Mouse (Mus musculus) hindbrain, embryonic 15.5 days (tissue): ENCODE data around the gene Pard3. TPM values are rescaled to one million over a fixed set of nuclear protein-coding genes. Genes with fewer than 3 reads are reported as not detected.

Source experiments
- ATAC-seq: fragments of 200-750 bp; cut with Nextera tagmentation; 2 replicates; pipeline ENCODE4 v1.8.0; 2017; ENCODE audit warnings: low read depth, moderate number of reproducible peaks, moderate TSS enrichment; ENCODE audit not compliant: low FRiP score
- H3K27ac ChIP-seq: fragments of 300-500 bp; sonication (generic); replicated peaks from 2 replicates; pipeline ENCODE4 v1.5.1; 2015; ENCODE audit warnings: mild to moderate bottlenecking, inconsistent platforms
- H3K27me3 ChIP-seq: fragments of 300-500 bp; sonication (generic); 2 replicates; pipeline ENCODE4 v1.6.1; 2015; ENCODE audit warnings: control low read depth, inconsistent platforms
- H3K36me3 ChIP-seq: fragments of 300-500 bp; sonication (generic); 2 replicates; pipeline ENCODE4 v1.6.1; 2015; ENCODE audit warnings: control low read depth, inconsistent platforms
- H3K4me1 ChIP-seq: fragments of 300-500 bp; sonication (generic); replicated peaks from 2 replicates; pipeline ENCODE4 v1.6.1; 2015; ENCODE audit warnings: control low read depth, inconsistent platforms
- H3K4me2 ChIP-seq: fragments of 300-500 bp; sonication (generic); 2 replicates; pipeline ENCODE4 v1.6.1; 2015; ENCODE audit warnings: moderate library complexity, mild to moderate bottlenecking, inconsistent platforms
- H3K4me3 ChIP-seq: fragments of 300-500 bp; sonication (generic); 2 replicates; pipeline ENCODE4 v1.5.1; 2015; ENCODE audit warnings: mild to moderate bottlenecking, inconsistent platforms
- H3K9ac ChIP-seq: fragments of 300-500 bp; sonication (generic); 2 replicates; pipeline ENCODE4 v1.6.1; 2015; ENCODE audit warnings: inconsistent platforms
- H3K9me3 ChIP-seq: fragments of 300-500 bp; sonication (generic); 2 replicates; pipeline ENCODE4 v1.6.1; 2016; ENCODE audit warnings: control low read depth, inconsistent platforms
- WGBS: fragments of 180-500 bp; shearing (Covaris S2); methylation state at CpG from one replicate; pipeline ENCODE4 v1.1.7; 2015; 5-methylcytosine and 5-hydroxymethylcytosine counted together
- polyA plus RNA-seq: library from polyadenylated mRNA; unstranded; fragments of >200 nt; fragmentation: Nextera tagmentation; extraction: Ambion mirVana; gene quantifications from 2 replicates; pipeline ENCODE4 v1.2.1, GENCODE M21; 2015

The Pard3 gene
- polyA plus RNA-seq, 1 experiment from 2014 or later = 18.2 TPM

GRCm38 (mm10) chr8:127570527-127570926, 506.8 kb downstream of the Pard3 start:
- H3K9ac ChIP-seq = no peak overlapping the region
- H3K4me1 ChIP-seq = no peaks in the 10 kb centered on the region; the same call in 1 of the 2 replicates
- H3K9me3 ChIP-seq = no peaks in the 10 kb centered on the region
- H3K27me3 ChIP-seq = no peaks in the 10 kb centered on the region
- no peak overlapping the region for H3K4me3 ChIP-seq
- no peak for ATAC-seq
- no peak overlapping the region for H3K27ac ChIP-seq
- H3K4me2 ChIP-seq = no peak overlapping the region
- 87% methylated on average over 1 of the region's 1 CpGs for WGBS
- H3K36me3 ChIP-seq = no peaks in the 10 kb centered on the region

DNA sequence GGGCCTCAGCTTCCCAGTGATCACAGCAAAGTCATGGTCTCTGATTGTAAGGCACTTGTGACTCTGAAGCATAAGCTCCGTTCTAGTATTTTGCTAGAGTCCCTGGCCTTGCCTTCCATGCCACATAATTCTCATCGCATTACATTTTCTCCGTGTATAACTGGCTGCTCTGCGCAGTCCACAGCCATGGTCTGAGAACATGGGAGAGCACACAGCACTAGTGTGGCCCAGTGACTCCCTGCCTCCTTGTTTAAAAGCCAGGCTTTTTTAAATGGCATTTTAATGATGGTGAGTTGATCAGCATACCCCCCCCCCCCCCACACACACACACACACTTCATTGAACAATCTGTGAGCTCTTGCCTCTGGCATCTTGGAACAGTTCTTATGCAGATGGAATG, 508.8 kb downstream of the Pard3 start:
- Histone ChIP-seq H3K27ac (no peak overlapping the region), H3K36me3 (no peaks in the 10 kb centered on the region), H3K4me2 (no peak overlapping the region), H3K27me3 (no peaks in the 10 kb centered on the region), H3K4me3 (no peak overlapping the region), H3K9ac (no peak overlapping the region), H3K9me3 (no peaks in the 10 kb centered on the region), H3K4me1 (no peaks in the 10 kb centered on the region; the same call in 1 of the 2 replicates)
- no peak for ATAC-seq
- WGBS = 83% methylated on average over 4 of the region's 4 CpGs

DNA sequence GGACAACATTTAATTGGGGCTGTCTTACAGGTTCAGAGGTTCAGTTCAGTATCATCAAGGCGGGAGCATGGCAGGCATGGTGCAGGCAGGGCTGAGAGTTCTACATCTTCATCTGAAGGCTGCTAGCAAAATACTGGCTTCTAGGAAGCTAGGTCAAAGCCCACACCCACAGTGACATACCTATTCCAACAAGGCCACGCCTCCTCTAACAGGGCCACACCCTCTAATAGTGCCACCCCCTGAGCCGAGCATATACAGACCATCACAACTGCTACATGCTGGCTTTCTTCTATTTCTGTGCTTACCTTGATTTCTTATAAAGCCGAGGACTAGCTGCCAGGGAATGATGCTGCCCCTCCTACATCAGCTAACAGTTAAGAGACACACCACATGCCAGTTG, 513.0 kb downstream of the Pard3 start:
- no peaks in the 10 kb centered on the region for H3K27me3 ChIP-seq
- H3K9ac ChIP-seq = no peak overlapping the region
- H3K27ac ChIP-seq = no peak overlapping the region
- WGBS = 96% methylated on average over 4 of the region's 4 CpGs
- H3K9me3 ChIP-seq = no peaks in the 10 kb centered on the region
- H3K4me1 ChIP-seq = no peaks in the 10 kb centered on the region; the same call in 1 of the 2 replicates
- ATAC-seq = no peak
- no peak overlapping the region for H3K4me2 ChIP-seq
- H3K4me3 ChIP-seq = no peak overlapping the region
- H3K36me3 ChIP-seq = no peaks in the 10 kb centered on the region

GRCm38 (mm10) chr8:127577656-127578055, 514.0 kb downstream of the Pard3 start:
- no peaks in the 10 kb centered on the region for H3K27me3 ChIP-seq
- no peak overlapping the region for H3K27ac ChIP-seq
- H3K4me1 ChIP-seq = no peaks in the 10 kb centered on the region; the same call in 1 of the 2 replicates
- H3K4me2 ChIP-seq = no peak overlapping the region
- H3K4me3 ChIP-seq = no peak overlapping the region
- H3K9me3 ChIP-seq = no peaks in the 10 kb centered on the region
- 60% methylated on average over 6 of the region's 6 CpGs for WGBS
- H3K36me3 ChIP-seq = no peaks in the 10 kb centered on the region
- H3K9ac ChIP-seq = no peak overlapping the region
- no peak for ATAC-seq

GRCm38 (mm10) chr8:127579436-127579835, 515.7 kb downstream of the Pard3 start:
- no peak for ATAC-seq
- H3K9ac ChIP-seq = no peak overlapping the region
- H3K9me3 ChIP-seq = no peaks in the 10 kb centered on the region
- no peaks in the 10 kb centered on the region for H3K27me3 ChIP-seq
- 0 out of 2 replicates have a peak overlapping the region, but pooled peaks have one; percentile 1 for H3K27ac ChIP-seq
- no peak overlapping the region for H3K4me3 ChIP-seq
- no peaks in the 10 kb centered on the region; the same call in 1 of the 2 replicates for H3K4me1 ChIP-seq
- H3K4me2 ChIP-seq = no peak overlapping the region
- H3K36me3 ChIP-seq = no peaks in the 10 kb centered on the region
- 95% methylated on average over 9 of the region's 9 CpGs for WGBS

- Histone ChIP-seq H3K27ac (no peak overlapping the region), H3K4me1 (no peaks in the 10 kb centered on the region; the same call in 1 of the 2 replicates), H3K36me3 (no peaks in the 10 kb centered on the region), H3K4me2 (no peak overlapping the region), H3K4me3 (no peak overlapping the region), H3K27me3 (no peaks in the 10 kb centered on the region), H3K9ac (no peak overlapping the region), H3K9me3 (no peaks in the 10 kb centered on the region)
- ATAC-seq = no peak
- WGBS = 88% methylated on average over 2 of the region's 2 CpGs
Measured at GRCm38 (mm10) chr8:127583429-127583828, 519.7 kb downstream of the Pard3 start.

- H3K36me3 ChIP-seq = no peaks in the 10 kb centered on the region
- no peaks in the 10 kb centered on the region for H3K9me3 ChIP-seq
- ATAC-seq = no peak
- 94% methylated on average over 8 of the region's 8 CpGs for WGBS
- H3K9ac ChIP-seq = no peak overlapping the region
- no peaks in the 10 kb centered on the region; the same call in 1 of the 2 replicates for H3K4me1 ChIP-seq
- H3K27me3 ChIP-seq = no peaks in the 10 kb centered on the region
- no peak overlapping the region for H3K4me3 ChIP-seq
- no peak overlapping the region for H3K4me2 ChIP-seq
- no peak overlapping the region for H3K27ac ChIP-seq
Measured at GRCm38 (mm10) chr8:127585618-127586017, 521.9 kb downstream of the Pard3 start.

GRCm38 (mm10) chr8:127586681-127587080, 523.0 kb downstream of the Pard3 start:
- WGBS = 77% methylated on average over 5 of the region's 5 CpGs
- Histone ChIP-seq H3K27me3 (no peaks in the 10 kb centered on the region), H3K4me3 (no peak overlapping the region)

GRCm38 (mm10) chr8:127588313-127588712, 524.6 kb downstream of the Pard3 start:
- H3K27ac ChIP-seq = no peak overlapping the region
- no peaks in the 10 kb centered on the region for H3K9me3 ChIP-seq
- H3K36me3 ChIP-seq = no peaks in the 10 kb centered on the region
- no peaks in the 10 kb centered on the region for H3K27me3 ChIP-seq
- no peak overlapping the region for H3K4me3 ChIP-seq
- no peak for ATAC-seq
- WGBS = 74% methylated on average over 4 of the region's 4 CpGs
- no peaks in the 10 kb centered on the region for H3K4me1 ChIP-seq
- H3K9ac ChIP-seq = no peak overlapping the region
- no peak overlapping the region for H3K4me2 ChIP-seq

More at GRCm38 (mm10) chr8:127586681-127587080, 523.0 kb downstream of the Pard3 start:
- Histone ChIP-seq H3K4me2 (no peak overlapping the region), H3K27ac (no peak overlapping the region), H3K9ac (no peak overlapping the region), H3K9me3 (no peaks in the 10 kb centered on the region), H3K36me3 (no peaks in the 10 kb centered on the region), H3K4me1 (no peaks in the 10 kb centered on the region; the same call in 1 of the 2 replicates)
- ATAC-seq = no peak

- Histone ChIP-seq H3K27me3 (no peaks in the 10 kb centered on the region), H3K27ac (no peak overlapping the region), H3K4me3 (no peak overlapping the region), H3K4me2 (no peak overlapping the region), H3K9ac (no peak overlapping the region), H3K9me3 (no peaks in the 10 kb centered on the region), H3K36me3 (no peaks in the 10 kb centered on the region), H3K4me1 (no peaks in the 10 kb centered on the region)
- WGBS = 48% methylated on average over 4 of the region's 4 CpGs
- no peak for ATAC-seq
Measured at GRCm38 (mm10) chr8:127589291-127589690, 525.6 kb downstream of the Pard3 start.

DNA sequence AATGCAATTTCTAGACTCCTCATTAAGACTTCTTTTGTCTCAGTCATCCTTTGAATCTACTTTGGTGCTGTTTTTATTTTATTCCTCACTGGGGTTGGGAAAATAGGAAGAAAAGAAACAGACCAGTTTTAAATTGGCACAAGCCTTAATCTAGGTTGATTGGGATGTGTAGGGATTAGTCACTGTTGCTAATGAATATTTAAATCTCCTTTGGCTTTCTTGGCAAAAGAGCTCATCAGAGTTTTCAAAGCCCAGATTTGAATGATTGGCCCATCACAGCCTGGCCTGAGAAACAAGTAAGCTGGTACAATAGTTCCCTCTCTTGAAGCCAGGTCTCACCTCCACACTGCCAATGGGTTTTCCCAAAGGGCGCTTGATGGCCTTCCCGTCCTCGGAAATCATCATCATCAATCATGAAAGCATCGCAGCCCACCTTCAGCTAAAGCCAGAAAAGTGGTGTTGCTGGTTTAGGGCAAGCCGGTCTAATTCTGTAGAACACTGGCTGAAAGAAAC, 527.0 kb downstream of the Pard3 start:
- H3K4me1 ChIP-seq = no peaks in the 10 kb centered on the region
- no peak overlapping the region for H3K9ac ChIP-seq
- H3K27me3 ChIP-seq = no peaks in the 10 kb centered on the region
- H3K4me3 ChIP-seq = no peak overlapping the region
- H3K27ac ChIP-seq = no peak overlapping the region
- H3K36me3 ChIP-seq = no peaks in the 10 kb centered on the region
- WGBS = 63% methylated on average over 5 of the region's 5 CpGs
- no peak overlapping the region for H3K4me2 ChIP-seq
- no peak for ATAC-seq
- no peaks in the 10 kb centered on the region for H3K9me3 ChIP-seq

- no peaks in the 10 kb centered on the region for H3K36me3 ChIP-seq
- WGBS = 82% methylated on average over 12 of the region's 12 CpGs
- H3K9ac ChIP-seq = no peak overlapping the region
- no peaks in the 10 kb centered on the region for H3K4me1 ChIP-seq
- ATAC-seq = no peak
- H3K4me3 ChIP-seq = no peak overlapping the region
- no peaks in the 10 kb centered on the region for H3K9me3 ChIP-seq
- no peak overlapping the region for H3K4me2 ChIP-seq
- no peaks in the 10 kb centered on the region for H3K27me3 ChIP-seq
- H3K27ac ChIP-seq = no peak overlapping the region
Measured at GRCm38 (mm10) chr8:127592648-127593574, 529.2 kb downstream of the Pard3 start.
